Mouse (Mus musculus): Measurements from ENCODE around the gene Vmn1r151. TPM values are rescaled to one million over a fixed set of nuclear protein-coding genes. Genes with fewer than 3 reads are reported as not detected.
"Not testable (repeated sequence)": the region's sequence is repeated elsewhere in the genome, so short reads cannot be mapped to it uniquely, and the experiment has no call there.

Gene Vmn1r151
- not detected in 2 replicates for polyA plus RNA-seq (2014; fragmentation: Nextera tagmentation; extraction: Ambion mirVana)

- not testable (repeated sequence) for H3K4me2 ChIP-seq (ENCODE audit: low read depth, severe bottlenecking); DNase-seq (ENCODE audit: low spot score); H3K27me3 ChIP-seq (ENCODE audit: control insufficient read depth, insufficient read depth, low read length); H3K4me1 ChIP-seq (ENCODE audit: control insufficient read depth, insufficient read depth, low read length); H3K9ac ChIP-seq (ENCODE audit: low read length); H3K9me3 ChIP-seq (ENCODE audit: control insufficient read depth, low read length); ATAC-seq (ENCODE audit: insufficient number of reproducible peaks, low FRiP score, low TSS enrichment, low read depth); H3K36me3 ChIP-seq (ENCODE audit: control insufficient read depth, insufficient read depth, low read length); H3K4me3 ChIP-seq (ENCODE audit: low read depth, low read length); H3K27ac ChIP-seq (replicated peaks; ENCODE audit: low read depth, low read length)
- 33% methylated on average over 1 of the region's 3 CpGs for WGBS
Measured at GRCm38 (mm10) chr7:22499578-22499977, at the start of gene Vmn1r151. Gene Vmn1r151, minus strand, starts transcription at chr7:22499678.

GRCm38 (mm10) chr7:22534787-22535186 is 35.3 kb upstream of the Vmn1r151 start, which contains the start of gene Gm8677:
Gene Gm8677, minus strand, starts transcription at chr7:22534887.
- not testable (repeated sequence) for H3K27ac ChIP-seq (replicated peaks; ENCODE audit: low read depth, low read length); ATAC-seq (ENCODE audit: insufficient number of reproducible peaks, low FRiP score, low TSS enrichment, low read depth); H3K36me3 ChIP-seq (ENCODE audit: control insufficient read depth, insufficient read depth, low read length); H3K4me1 ChIP-seq (ENCODE audit: control insufficient read depth, insufficient read depth, low read length); H3K9ac ChIP-seq (ENCODE audit: low read length); H3K9me3 ChIP-seq (ENCODE audit: control insufficient read depth, low read length); H3K4me3 ChIP-seq (ENCODE audit: low read depth, low read length); DNase-seq (ENCODE audit: low spot score); H3K4me2 ChIP-seq (ENCODE audit: low read depth, severe bottlenecking); H3K27me3 ChIP-seq (ENCODE audit: control insufficient read depth, insufficient read depth, low read length)
- no CpG with 5 or more reads among the region's 1 CpGs for WGBS

GRCm38 (mm10) chr7:22522667-22523066 is 23.2 kb upstream of the Vmn1r151 start, which contains the start of gene Vmn1r152:
Gene Vmn1r152, plus strand, starts transcription at chr7:22522967.
- WGBS: no CpG with 5 or more reads among the region's 3 CpGs
- not testable (repeated sequence) for DNase-seq (ENCODE audit: low spot score); H3K36me3 ChIP-seq (ENCODE audit: control insufficient read depth, insufficient read depth, low read length); H3K9ac ChIP-seq (ENCODE audit: low read length); H3K4me2 ChIP-seq (ENCODE audit: low read depth, severe bottlenecking); H3K4me1 ChIP-seq (ENCODE audit: control insufficient read depth, insufficient read depth, low read length); H3K27me3 ChIP-seq (ENCODE audit: control insufficient read depth, insufficient read depth, low read length); ATAC-seq (ENCODE audit: insufficient number of reproducible peaks, low FRiP score, low TSS enrichment, low read depth); H3K9me3 ChIP-seq (ENCODE audit: control insufficient read depth, low read length); H3K4me3 ChIP-seq (ENCODE audit: low read depth, low read length); H3K27ac ChIP-seq (replicated peaks; ENCODE audit: low read depth, low read length)

GRCm38 (mm10) chr7:22463975-22464374 is 35.5 kb downstream of the Vmn1r151 start, which contains the start of gene Gm10665:
Gene Gm10665, minus strand, starts transcription at chr7:22464075.
- not testable (repeated sequence) for H3K4me2 ChIP-seq (ENCODE audit: low read depth, severe bottlenecking); ATAC-seq (ENCODE audit: insufficient number of reproducible peaks, low FRiP score, low TSS enrichment, low read depth); DNase-seq (ENCODE audit: low spot score); H3K36me3 ChIP-seq (ENCODE audit: control insufficient read depth, insufficient read depth, low read length); H3K9ac ChIP-seq (ENCODE audit: low read length); H3K9me3 ChIP-seq (ENCODE audit: control insufficient read depth, low read length); H3K27me3 ChIP-seq (ENCODE audit: control insufficient read depth, insufficient read depth, low read length); H3K27ac ChIP-seq (replicated peaks; ENCODE audit: low read depth, low read length); H3K4me3 ChIP-seq (ENCODE audit: low read depth, low read length); H3K4me1 ChIP-seq (ENCODE audit: control insufficient read depth, insufficient read depth, low read length)
- WGBS: no CpG with 5 or more reads among the region's 5 CpGs

Other genes starting within 250 kb of the Vmn1r151 start
- not detected in 2 replicates for gene Gm4187, start 170.0 kb downstream of the Vmn1r151 start, polyA plus RNA-seq (2014; fragmentation: Nextera tagmentation; extraction: Ambion mirVana)
- not detected in 2 replicates for gene Gm8660, start 128.6 kb downstream of the Vmn1r151 start, polyA plus RNA-seq (2014; fragmentation: Nextera tagmentation; extraction: Ambion mirVana)
- not detected in 2 replicates for gene Vmn1r148, start 86.1 kb downstream of the Vmn1r151 start, polyA plus RNA-seq (2014; fragmentation: Nextera tagmentation; extraction: Ambion mirVana)
- not detected in 2 replicates for gene Vmn1r149, start 61.4 kb downstream of the Vmn1r151 start, polyA plus RNA-seq (2014; fragmentation: Nextera tagmentation; extraction: Ambion mirVana)
- gene Gm10665, start 35.6 kb downstream of the Vmn1r151 start, polyA plus RNA-seq (2014; fragmentation: Nextera tagmentation; extraction: Ambion mirVana): not detected in 2 replicates
- gene Vmn1r152, start 23.3 kb upstream of the Vmn1r151 start, polyA plus RNA-seq (2014; fragmentation: Nextera tagmentation; extraction: Ambion mirVana): not detected in 2 replicates
- gene Gm8677, start 35.2 kb upstream of the Vmn1r151 start, polyA plus RNA-seq (2014; fragmentation: Nextera tagmentation; extraction: Ambion mirVana): not detected in 2 replicates
- gene Gm4201, start 65.7 kb upstream of the Vmn1r151 start, polyA plus RNA-seq (2014; fragmentation: Nextera tagmentation; extraction: Ambion mirVana): not detected in 2 replicates
- gene Gm4565, start 88.4 kb upstream of the Vmn1r151 start, polyA plus RNA-seq (2014; fragmentation: Nextera tagmentation; extraction: Ambion mirVana): not detected in 2 replicates
- not detected in 2 replicates for gene Vmn1r155, start 158.3 kb upstream of the Vmn1r151 start, polyA plus RNA-seq (2014; fragmentation: Nextera tagmentation; extraction: Ambion mirVana)
- not detected in 2 replicates for gene Gm8693, start 192.6 kb upstream of the Vmn1r151 start, polyA plus RNA-seq (2014; fragmentation: Nextera tagmentation; extraction: Ambion mirVana)
- not detected in 2 replicates for gene Gm4567, start 220.0 kb upstream of the Vmn1r151 start, polyA plus RNA-seq (2014; fragmentation: Nextera tagmentation; extraction: Ambion mirVana)